Mouse (Mus musculus): ENCODE data around the gene Rassf1. TPM values are rescaled to one million over a fixed set of nuclear protein-coding genes. Genes with fewer than 3 reads are reported as not detected.

Rassf1 gene
- polyA plus RNA-seq, 1 experiment from 2014 or later: 68.9 TPM

DNA sequence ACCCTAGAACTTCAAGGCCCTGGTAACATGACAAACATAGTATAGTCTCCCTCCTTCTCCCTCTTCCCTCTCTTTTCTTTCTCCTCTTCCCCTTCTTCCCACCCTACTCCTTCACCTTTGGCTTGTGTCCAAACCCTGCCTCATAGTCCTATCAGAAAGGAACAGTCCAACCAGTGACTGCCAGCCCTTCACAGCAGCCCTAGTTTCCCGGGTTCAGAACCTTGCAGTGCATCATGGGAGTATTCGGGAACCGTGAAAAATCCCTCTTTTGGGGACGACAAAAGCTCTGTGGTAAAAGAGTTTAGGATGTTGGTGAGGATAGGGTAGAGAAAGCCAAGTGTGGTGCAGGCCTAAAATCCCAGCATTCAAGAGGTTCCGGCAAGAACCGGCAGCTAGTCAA is 31.0 kb upstream of the Rassf1 start:
- peaks cover 10% of the 10 kb centered on the region for H3K4me1 ChIP-seq (ENCODE audit: insufficient read depth, low read length)
- H3K27ac ChIP-seq (ENCODE audit: low read length): no peak overlapping the region
- H3K9ac ChIP-seq (replicated peaks; ENCODE audit: low read length): no peak overlapping the region
- 67% methylated on average over 6 of the region's 6 CpGs for WGBS
- H3K9me3 ChIP-seq (ENCODE audit: low read length): no peaks in the 10 kb centered on the region
- H3K36me3 ChIP-seq (ENCODE audit: insufficient read depth, low read length): no peaks in the 10 kb centered on the region
- no peak for ATAC-seq (ENCODE audit: low FRiP score, low TSS enrichment)
- H3K4me2 ChIP-seq (replicated peaks; ENCODE audit: low read depth, low read length): no peak overlapping the region
- H3K27me3 ChIP-seq (ENCODE audit: insufficient read depth, low read length): peaks cover 1% of the 10 kb centered on the region; the same call in 1 of the 2 replicates
- H3K4me3 ChIP-seq (ENCODE audit: low read length): no peak overlapping the region

DNA sequence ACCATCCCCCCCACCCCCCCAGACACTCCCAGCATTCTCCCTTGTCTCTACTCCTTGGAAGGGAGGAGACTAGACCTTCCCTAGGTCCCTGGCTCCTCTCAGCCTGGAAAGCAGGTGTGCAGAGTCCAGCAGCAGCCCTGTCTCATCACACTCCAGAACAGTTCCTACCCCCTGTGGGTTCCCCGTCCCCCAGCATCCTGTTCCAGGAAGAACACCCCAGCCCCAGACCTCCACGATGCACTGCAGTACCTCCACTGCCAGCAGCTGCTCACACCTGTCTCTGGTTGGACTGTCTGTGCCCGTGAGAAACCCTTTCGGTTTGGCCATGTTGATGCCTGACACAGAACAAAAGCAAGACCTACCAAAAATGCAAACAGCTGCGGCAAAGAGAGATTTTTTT is 30.2 kb upstream of the Rassf1 start:
- Histone ChIP-seq H3K27ac (ENCODE audit: low read length) (no peak overlapping the region), H3K4me1 (ENCODE audit: insufficient read depth, low read length) (peaks cover 10% of the 10 kb centered on the region), H3K9ac (replicated peaks; ENCODE audit: low read length) (no peak overlapping the region), H3K4me3 (ENCODE audit: low read length) (no peak overlapping the region), H3K9me3 (ENCODE audit: low read length) (no peaks in the 10 kb centered on the region), H3K4me2 (replicated peaks; ENCODE audit: low read depth, low read length) (no peak overlapping the region), H3K36me3 (ENCODE audit: insufficient read depth, low read length) (no peaks in the 10 kb centered on the region), H3K27me3 (ENCODE audit: insufficient read depth, low read length) (peaks cover 10% of the 10 kb centered on the region)
- 57% methylated on average over 5 of the region's 5 CpGs for whole genome bisulfite sequencing
- ATAC-seq (ENCODE audit: low FRiP score, low TSS enrichment): no peak

DNA sequence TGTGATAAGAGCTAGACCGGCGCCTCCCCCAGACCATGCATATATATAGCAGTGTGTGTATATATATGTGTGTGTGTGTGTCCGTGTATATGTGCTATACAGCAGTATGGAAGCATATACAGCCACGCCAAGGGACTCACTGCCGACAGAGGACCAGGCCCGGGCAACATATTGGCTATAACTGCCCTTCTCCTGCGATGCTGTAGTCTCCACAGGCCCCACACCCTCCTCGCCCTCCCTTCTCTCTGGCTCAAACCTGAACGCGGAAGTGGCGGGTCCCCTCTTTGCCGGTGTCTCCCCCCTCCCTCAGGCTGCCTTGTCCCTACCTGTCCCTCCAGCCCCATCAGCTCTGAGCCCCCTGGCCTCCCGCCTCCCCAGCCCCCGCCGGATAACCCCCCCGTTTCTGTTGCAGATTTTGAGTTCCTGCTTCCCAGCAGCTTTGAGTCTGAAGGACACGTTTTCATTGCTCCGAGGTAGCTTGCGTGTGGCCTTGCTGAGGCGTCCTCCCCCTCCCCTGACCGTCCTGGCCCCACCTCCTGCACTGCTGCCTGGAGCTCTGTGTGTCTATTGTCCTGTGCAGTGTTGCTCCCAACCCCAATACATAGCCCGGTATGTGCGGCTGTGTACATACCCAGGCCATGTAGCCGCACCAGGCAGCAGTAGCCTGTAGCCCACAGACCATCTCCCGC is 29.5 kb upstream of the Rassf1 start:
- H3K9ac ChIP-seq (replicated peaks; ENCODE audit: low read length): peak overlapping the region; percentile 29; the same call in 1 of the 2 replicates
- H3K4me1 ChIP-seq (ENCODE audit: insufficient read depth, low read length): peaks cover 16% of the 10 kb centered on the region
- 20% methylated on average over 24 of the region's 25 CpGs for WGBS
- H3K4me2 ChIP-seq (replicated peaks; ENCODE audit: low read depth, low read length): peak overlapping the region; percentile 49
- H3K27me3 ChIP-seq (ENCODE audit: insufficient read depth, low read length): peaks cover 14% of the 10 kb centered on the region
- ATAC-seq (ENCODE audit: low FRiP score, low TSS enrichment): peak; percentile 43; the same call in 1 of the 2 replicates
- peak overlapping the region; percentile 17; the same call in 1 of the 2 replicates for H3K4me3 ChIP-seq (ENCODE audit: low read length)
- no peaks in the 10 kb centered on the region for H3K9me3 ChIP-seq (ENCODE audit: low read length)
- H3K27ac ChIP-seq (ENCODE audit: low read length): no peak overlapping the region
- H3K36me3 ChIP-seq (ENCODE audit: insufficient read depth, low read length): no peaks in the 10 kb centered on the region

DNA sequence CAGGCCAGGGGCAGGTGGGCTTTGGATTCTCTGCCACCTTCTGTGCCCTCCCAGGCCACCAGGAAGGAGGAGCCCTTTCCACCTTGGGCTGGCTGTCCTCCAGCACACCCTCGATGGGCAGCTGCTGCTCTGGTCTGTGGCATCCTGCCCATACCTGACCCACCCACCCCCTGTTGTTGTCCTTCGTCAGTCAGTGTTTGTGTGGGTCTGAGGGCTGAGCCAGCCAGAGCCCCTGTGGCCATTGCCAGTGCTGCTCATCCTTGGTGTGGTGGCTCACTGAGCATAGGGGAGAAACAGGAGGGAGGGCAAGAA is 29.0 kb upstream of the Rassf1 start:
- Histone ChIP-seq H3K27me3 (ENCODE audit: insufficient read depth, low read length) (peaks cover 16% of the 10 kb centered on the region), H3K9me3 (ENCODE audit: low read length) (no peaks in the 10 kb centered on the region), H3K36me3 (ENCODE audit: insufficient read depth, low read length) (no peaks in the 10 kb centered on the region), H3K4me2 (replicated peaks; ENCODE audit: low read depth, low read length) (no peak overlapping the region), H3K4me3 (ENCODE audit: low read length) (no peak overlapping the region), H3K27ac (ENCODE audit: low read length) (no peak overlapping the region), H3K4me1 (ENCODE audit: insufficient read depth, low read length) (peaks cover 21% of the 10 kb centered on the region), H3K9ac (replicated peaks; ENCODE audit: low read length) (peak overlapping the region; percentile 29; the same call in 1 of the 2 replicates)
- WGBS: 31% methylated on average over 2 of the region's 2 CpGs
- ATAC-seq (ENCODE audit: low FRiP score, low TSS enrichment): no peak

DNA sequence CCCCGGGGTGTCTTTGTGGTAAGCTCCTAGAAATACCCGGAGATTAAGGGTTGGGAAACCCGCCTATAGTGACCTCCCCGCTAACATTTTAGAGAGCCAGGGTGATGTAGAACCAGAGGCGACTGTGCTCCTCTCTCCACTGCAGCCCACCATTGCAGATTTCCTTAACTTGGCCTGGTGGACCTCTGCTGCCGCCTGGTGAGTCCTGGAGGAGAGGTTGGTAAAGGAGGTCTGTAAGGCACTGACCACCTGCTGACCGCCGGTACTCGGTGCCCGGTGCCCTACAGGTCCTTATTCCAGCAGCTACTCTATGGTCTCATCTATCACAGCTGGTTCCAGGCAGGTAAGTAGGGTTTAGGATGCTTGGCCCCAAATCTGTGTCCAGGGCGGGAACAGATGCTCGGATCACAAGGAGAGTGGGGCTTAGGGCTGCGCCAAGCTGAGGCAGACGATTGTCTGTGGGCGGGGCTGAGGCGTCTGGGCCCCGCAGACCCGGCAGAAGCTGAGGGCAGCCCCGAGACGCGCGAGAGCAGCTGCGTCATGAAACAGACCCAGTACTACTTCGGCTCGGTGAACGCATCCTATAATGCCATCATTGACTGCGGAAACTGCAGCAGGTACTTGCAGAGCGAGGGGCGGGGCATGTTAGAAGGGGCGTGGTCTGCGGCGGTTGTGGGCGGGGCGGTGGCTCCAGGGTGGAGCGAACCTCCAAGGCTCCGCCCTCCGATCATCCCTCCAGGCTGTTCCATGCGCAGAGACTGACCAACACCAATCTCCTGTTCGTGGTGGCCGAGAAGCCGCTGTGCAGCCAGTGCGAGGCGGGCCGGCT is 24.9 kb upstream of the Rassf1 start:
- no peak overlapping the region for H3K27ac ChIP-seq (ENCODE audit: low read length)
- peak overlapping the region; percentile 77 for H3K4me2 ChIP-seq (replicated peaks; ENCODE audit: low read depth, low read length)
- peaks cover 25% of the 10 kb centered on the region for H3K27me3 ChIP-seq (ENCODE audit: insufficient read depth, low read length)
- peak overlapping the region; percentile 49 for H3K9ac ChIP-seq (replicated peaks; ENCODE audit: low read length)
- H3K9me3 ChIP-seq (ENCODE audit: low read length): no peaks in the 10 kb centered on the region
- H3K4me3 ChIP-seq (ENCODE audit: low read length): peak overlapping the region; percentile 46
- H3K36me3 ChIP-seq (ENCODE audit: insufficient read depth, low read length): no peaks in the 10 kb centered on the region
- peaks cover 21% of the 10 kb centered on the region for H3K4me1 ChIP-seq (ENCODE audit: insufficient read depth, low read length)
- peak; percentile 82 for ATAC-seq (ENCODE audit: low FRiP score, low TSS enrichment)
- WGBS: 5% methylated on average over 44 of the region's 44 CpGs

GRCm38 (mm10) chr9:107533791-107534407 is 17.5 kb upstream of the Rassf1 start, which contains the start of gene Tmem115:
TSS of gene Tmem115 (plus strand) at chr9:107533945.
- Histone ChIP-seq H3K9ac (replicated peaks; ENCODE audit: low read length) (peak within 1 kb of the TSS; percentile 83), H3K36me3 (ENCODE audit: insufficient read depth, low read length) (peaks cover 13% of the 10 kb centered on the region), H3K27me3 (ENCODE audit: insufficient read depth, low read length) (no peaks in the 10 kb centered on the region), H3K4me2 (replicated peaks; ENCODE audit: low read depth, low read length) (peak within 1 kb of the TSS; percentile 99), H3K4me3 (ENCODE audit: low read length) (peak within 1 kb of the TSS; percentile 96), H3K4me1 (ENCODE audit: insufficient read depth, low read length) (peaks cover 24% of the 10 kb centered on the region), H3K9me3 (ENCODE audit: low read length) (no peaks in the 10 kb centered on the region), H3K27ac (ENCODE audit: low read length) (peak within 1 kb of the TSS; percentile 84)
- peak; percentile 98 for ATAC-seq (ENCODE audit: low FRiP score, low TSS enrichment)
- WGBS: under 1% methylated on average over 48 of the region's 48 CpGs

- WGBS: under 1% methylated on average over 40 of the region's 40 CpGs
- Histone ChIP-seq H3K4me1 (ENCODE audit: insufficient read depth, low read length) (peaks cover 24% of the 10 kb centered on the region), H3K36me3 (ENCODE audit: insufficient read depth, low read length) (peaks cover 20% of the 10 kb centered on the region), H3K4me2 (replicated peaks; ENCODE audit: low read depth, low read length) (peak overlapping the region; percentile 99), H3K27me3 (ENCODE audit: insufficient read depth, low read length) (no peaks in the 10 kb centered on the region), H3K4me3 (ENCODE audit: low read length) (peak overlapping the region; percentile 96), H3K9me3 (ENCODE audit: low read length) (no peaks in the 10 kb centered on the region), H3K27ac (ENCODE audit: low read length) (peak overlapping the region; percentile 84), H3K9ac (replicated peaks; ENCODE audit: low read length) (peak overlapping the region; percentile 83)
- ATAC-seq (ENCODE audit: low FRiP score, low TSS enrichment): 0 out of 2 replicates have a peak, but pooled peaks have one; percentile 1
Measured at GRCm38 (mm10) chr9:107534408-107535202, 16.8 kb upstream of the Rassf1 start.

- no peak for ATAC-seq (ENCODE audit: low FRiP score, low TSS enrichment)
- Histone ChIP-seq H3K4me1 (ENCODE audit: insufficient read depth, low read length) (peaks cover 40% of the 10 kb centered on the region), H3K4me3 (ENCODE audit: low read length) (no peak overlapping the region), H3K27ac (ENCODE audit: low read length) (no peak overlapping the region), H3K36me3 (ENCODE audit: insufficient read depth, low read length) (peaks cover 26% of the 10 kb centered on the region), H3K27me3 (ENCODE audit: insufficient read depth, low read length) (no peaks in the 10 kb centered on the region), H3K4me2 (replicated peaks; ENCODE audit: low read depth, low read length) (no peak overlapping the region), H3K9ac (replicated peaks; ENCODE audit: low read length) (no peak overlapping the region), H3K9me3 (ENCODE audit: low read length) (no peaks in the 10 kb centered on the region)
- 96% methylated on average over 7 of the region's 7 CpGs for WGBS
Measured at GRCm38 (mm10) chr9:107538231-107538630, 13.1 kb upstream of the Rassf1 start.

DNA sequence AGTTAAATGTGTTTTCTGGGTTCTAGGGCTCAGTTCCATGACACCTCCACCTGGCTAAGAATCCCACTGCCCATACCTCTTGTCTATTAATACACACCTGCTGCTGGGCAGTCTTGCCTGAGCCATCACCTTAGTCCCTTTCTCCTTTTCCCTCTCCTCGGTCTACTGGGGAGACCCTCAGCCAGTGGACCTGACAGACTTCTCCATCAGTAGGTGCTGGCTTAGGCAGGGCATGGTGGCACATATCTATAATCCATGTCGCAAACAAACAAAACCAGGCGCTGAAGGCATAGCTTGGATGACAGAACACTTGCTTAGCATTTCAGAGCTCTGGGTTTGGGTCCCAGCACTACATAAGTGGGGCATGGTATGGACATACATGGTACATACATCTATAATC is 12.6 kb upstream of the Rassf1 start:
- H3K4me3 ChIP-seq (ENCODE audit: low read length): no peak overlapping the region
- no peaks in the 10 kb centered on the region for H3K9me3 ChIP-seq (ENCODE audit: low read length)
- peaks cover 29% of the 10 kb centered on the region for H3K36me3 ChIP-seq (ENCODE audit: insufficient read depth, low read length)
- no peak overlapping the region for H3K4me2 ChIP-seq (replicated peaks; ENCODE audit: low read depth, low read length)
- H3K9ac ChIP-seq (replicated peaks; ENCODE audit: low read length): no peak overlapping the region
- WGBS: 97% methylated on average over 3 of the region's 3 CpGs
- H3K27me3 ChIP-seq (ENCODE audit: insufficient read depth, low read length): no peaks in the 10 kb centered on the region
- no peak overlapping the region for H3K27ac ChIP-seq (ENCODE audit: low read length)
- ATAC-seq (ENCODE audit: low FRiP score, low TSS enrichment): no peak
- peaks cover 38% of the 10 kb centered on the region for H3K4me1 ChIP-seq (ENCODE audit: insufficient read depth, low read length)
